Mouse (Mus musculus): ENCODE results near the gene Prm3. TPM values are rescaled to one million over a fixed set of nuclear protein-coding genes. Genes with fewer than 3 reads are reported as not detected.

Prm3 gene
- not detected for total RNA-seq (2021)

- intact Hi-C loops (cut with DNase I): no loop called here
- DNase-seq (ENCODE audit: low spot score in 2 of 2): no peak
These were observed at the start of gene Prm3 for GRCm38 (mm10) chr16:10790702-10791101. Gene Prm3, minus strand, starts transcription at chr16:10790914.

- DNase-seq (ENCODE audit: low spot score in 2 of 2): no peak
- intact Hi-C loops (cut with DNase I): no loop called here
These were observed 49.3 kb upstream of the Prm3 start for GRCm38 (mm10) chr16:10840018-10840417.

- intact Hi-C loops (cut with DNase I): loop anchor here (5.0 kb wide), 1 partner anchor 411 kb away; no protein-coding TSS in a partner anchor
- DNase-seq (ENCODE audit: low spot score in 2 of 2): no peak
These were observed 48.0 kb upstream of the Prm3 start for GRCm38 (mm10) chr16:10838487-10839245.

- intact Hi-C loops (cut with DNase I): loop anchor here (5.0 kb wide), 1 partner anchor 411 kb away; no protein-coding TSS in a partner anchor
- DNase-seq (ENCODE audit: low spot score in 2 of 2): no peak
These were observed 47.2 kb upstream of the Prm3 start for GRCm38 (mm10) chr16:10837903-10838302.

GRCm38 (mm10) chr16:10837250-10837649 is 46.5 kb upstream of the Prm3 start:
- DNase-seq (ENCODE audit: low spot score in 2 of 2): no peak
- intact Hi-C loops (cut with DNase I): loop anchor here (5.0 kb wide), 1 partner anchor 410 kb away; no protein-coding TSS in a partner anchor

GRCm38 (mm10) chr16:10836388-10836787 is 45.7 kb upstream of the Prm3 start:
- no peak for DNase-seq (ENCODE audit: low spot score in 2 of 2)
- intact Hi-C loops (cut with DNase I): loop anchor here (5.0 kb wide), 1 partner anchor 409 kb away; no protein-coding TSS in a partner anchor

GRCm38 (mm10) chr16:10834911-10835587 is 44.3 kb upstream of the Prm3 start, which contains the start of gene Rmi2:
Gene Rmi2, plus strand, starts transcription at chr16:10835059.
- peak; percentile 80 to 81 for DNase-seq (ENCODE audit: low spot score in 2 of 2)
- intact Hi-C loops (cut with DNase I): loop anchor here (5.0 kb wide), 1 partner anchor 408 kb away; no protein-coding TSS in a partner anchor

GRCm38 (mm10) chr16:10834542-10834910 is 43.8 kb upstream of the Prm3 start:
- intact Hi-C loops (cut with DNase I): no loop called here

GRCm38 (mm10) chr16:10828461-10828805 is 37.7 kb upstream of the Prm3 start:
- intact Hi-C loops (cut with DNase I): no loop called here
- DNase-seq (ENCODE audit: low spot score in 2 of 2): no peak

More at GRCm38 (mm10) chr16:10834542-10834910, 43.8 kb upstream of the Prm3 start:
- no peak for DNase-seq (ENCODE audit: low spot score in 2 of 2)

- intact Hi-C loops (cut with DNase I): no loop called here
- DNase-seq (ENCODE audit: low spot score in 2 of 2): no peak
These were observed 37.2 kb upstream of the Prm3 start for GRCm38 (mm10) chr16:10827766-10828460.

GRCm38 (mm10) chr16:10827269-10827668 is 36.6 kb upstream of the Prm3 start:
- no peak for DNase-seq (ENCODE audit: low spot score in 2 of 2)
- intact Hi-C loops (cut with DNase I): no loop called here

- intact Hi-C loops (cut with DNase I): no loop called here
- DNase-seq (ENCODE audit: low spot score in 2 of 2): no peak
These were observed 35.1 kb upstream of the Prm3 start for GRCm38 (mm10) chr16:10825840-10826239.

GRCm38 (mm10) chr16:10824536-10824935 is 33.8 kb upstream of the Prm3 start:
- intact Hi-C loops (cut with DNase I): no loop called here
- peak in 1 of 2 experiments; percentile 39 for DNase-seq (ENCODE audit: low spot score in 2 of 2)

GRCm38 (mm10) chr16:10821387-10821786 is 30.7 kb upstream of the Prm3 start:
- no peak for DNase-seq (ENCODE audit: low spot score in 2 of 2)
- intact Hi-C loops (cut with DNase I): no loop called here

- DNase-seq (ENCODE audit: low spot score in 2 of 2): no peak
- intact Hi-C loops (cut with DNase I): no loop called here
These were observed 29.3 kb upstream of the Prm3 start for GRCm38 (mm10) chr16:10819966-10820365.

GRCm38 (mm10) chr16:10818579-10819135 is 27.9 kb upstream of the Prm3 start:
- DNase-seq (ENCODE audit: low spot score in 2 of 2): no peak
- intact Hi-C loops (cut with DNase I): no loop called here

- intact Hi-C loops (cut with DNase I): no loop called here
- DNase-seq (ENCODE audit: low spot score in 2 of 2): no peak
These were observed 24.1 kb upstream of the Prm3 start for GRCm38 (mm10) chr16:10814864-10815263.

- no peak for DNase-seq (ENCODE audit: low spot score in 2 of 2)
- intact Hi-C loops (cut with DNase I): no loop called here
These were observed 23.0 kb upstream of the Prm3 start for GRCm38 (mm10) chr16:10813726-10814125.

GRCm38 (mm10) chr16:10812865-10813371 is 22.2 kb upstream of the Prm3 start, which contains the start of gene Gm11172:
Gene Gm11172, plus strand, starts transcription at chr16:10812915.
- no peak for DNase-seq (ENCODE audit: low spot score in 2 of 2)
- intact Hi-C loops (cut with DNase I): no loop called here

GRCm38 (mm10) chr16:10810376-10810775 is 19.7 kb upstream of the Prm3 start:
- no peak for DNase-seq (ENCODE audit: low spot score in 2 of 2)
- intact Hi-C loops (cut with DNase I): no loop called here

All from left cerebral cortex, postnatal 25 days (tissue).